Mouse (Mus musculus): ENCODE measurements around the gene Ins2. TPM values are rescaled to one million over a fixed set of nuclear protein-coding genes. Genes with fewer than 3 reads are reported as not detected.

Gene Ins2
- polyA plus RNA-seq (2015; fragmentation: Nextera tagmentation; extraction: Ambion mirVana): 0.75 TPM in 1 of 2 replicates, not detected in the other

GRCm38 (mm10) chr7:142743281-142743680 lies at the start of gene Ins2:
Gene Ins2 (minus strand): TSS chr7:142743381.
- no peaks in the 10 kb centered on the region for H3K27me3 ChIP-seq (replicated peaks)
- H3K27ac ChIP-seq (replicated peaks): no peak within 1 kb of the TSS
- H3K4me2 ChIP-seq: no peak within 1 kb of the TSS
- ATAC-seq (ENCODE audit: extremely low read depth, insufficient number of reproducible peaks, low FRiP score, low TSS enrichment): no peak
- H3K36me3 ChIP-seq: no peaks in the 10 kb centered on the region
- no peaks in the 10 kb centered on the region for H3K4me1 ChIP-seq
- H3K9me3 ChIP-seq: no peaks in the 10 kb centered on the region
- no peak within 1 kb of the TSS for H3K4me3 ChIP-seq
- 63% methylated on average over 1 of the region's 1 CpGs for WGBS
- no peak within 1 kb of the TSS for H3K9ac ChIP-seq

GRCm38 (mm10) chr7:142792650-142793275 lies 49.6 kb upstream of the Ins2 start:
- H3K36me3 ChIP-seq: no peaks in the 10 kb centered on the region
- H3K4me3 ChIP-seq: no peak overlapping the region
- H3K9ac ChIP-seq: no peak overlapping the region
- ATAC-seq (ENCODE audit: extremely low read depth, insufficient number of reproducible peaks, low FRiP score, low TSS enrichment): no peak
- no peak overlapping the region for H3K27ac ChIP-seq (replicated peaks)
- H3K27me3 ChIP-seq (replicated peaks): 0 out of 2 replicates have a peak, but pooled peaks cover 7% of the 10 kb centered on the region
- H3K9me3 ChIP-seq: no peaks in the 10 kb centered on the region
- WGBS: 65% methylated on average over 1 of the region's 1 CpGs
- no peak overlapping the region for H3K4me2 ChIP-seq
- H3K4me1 ChIP-seq: no peaks in the 10 kb centered on the region

GRCm38 (mm10) chr7:142789667-142790066 lies 46.5 kb upstream of the Ins2 start:
- Histone ChIP-seq H3K4me2 (no peak overlapping the region), H3K9ac (no peak overlapping the region), H3K4me3 (no peak overlapping the region), H3K36me3 (no peaks in the 10 kb centered on the region), H3K9me3 (no peaks in the 10 kb centered on the region), H3K27me3 (replicated peaks) (no peaks in the 10 kb centered on the region), H3K4me1 (no peaks in the 10 kb centered on the region), H3K27ac (replicated peaks) (no peak overlapping the region)
- no peak for ATAC-seq (ENCODE audit: extremely low read depth, insufficient number of reproducible peaks, low FRiP score, low TSS enrichment)
- WGBS: 78% methylated on average over 9 of the region's 9 CpGs

GRCm38 (mm10) chr7:142737772-142738171 lies 5.4 kb downstream of the Ins2 start:
- H3K36me3 ChIP-seq: no peaks in the 10 kb centered on the region
- no peak overlapping the region for H3K4me3 ChIP-seq
- no peaks in the 10 kb centered on the region for H3K9me3 ChIP-seq
- WGBS: 5% methylated on average over 3 of the region's 3 CpGs
- no peak for ATAC-seq (ENCODE audit: extremely low read depth, insufficient number of reproducible peaks, low FRiP score, low TSS enrichment)
- H3K9ac ChIP-seq: no peak overlapping the region
- H3K4me1 ChIP-seq: no peaks in the 10 kb centered on the region
- H3K27ac ChIP-seq (replicated peaks): no peak overlapping the region
- H3K4me2 ChIP-seq: no peak overlapping the region
- H3K27me3 ChIP-seq (replicated peaks): no peaks in the 10 kb centered on the region

- ATAC-seq (ENCODE audit: extremely low read depth, insufficient number of reproducible peaks, low FRiP score, low TSS enrichment): no peak
- no peak overlapping the region for H3K9ac ChIP-seq
- WGBS: 45% methylated on average over 1 of the region's 1 CpGs
Measured at GRCm38 (mm10) chr7:142736943-142737490, 6.2 kb downstream of the Ins2 start.

GRCm38 (mm10) chr7:142725973-142726372 lies 17.2 kb downstream of the Ins2 start:
- 53% methylated on average over 3 of the region's 3 CpGs for whole genome bisulfite sequencing
- Histone ChIP-seq H3K9ac (no peak overlapping the region), H3K4me3 (no peak overlapping the region), H3K4me1 (no peaks in the 10 kb centered on the region), H3K27me3 (replicated peaks) (no peaks in the 10 kb centered on the region), H3K36me3 (no peaks in the 10 kb centered on the region), H3K4me2 (no peak overlapping the region), H3K27ac (replicated peaks) (no peak overlapping the region), H3K9me3 (no peaks in the 10 kb centered on the region)
- no peak for ATAC-seq (ENCODE audit: extremely low read depth, insufficient number of reproducible peaks, low FRiP score, low TSS enrichment)

More at GRCm38 (mm10) chr7:142736943-142737490, 6.2 kb downstream of the Ins2 start:
- H3K36me3 ChIP-seq: no peaks in the 10 kb centered on the region
- H3K27me3 ChIP-seq (replicated peaks): no peaks in the 10 kb centered on the region
- H3K4me1 ChIP-seq: no peaks in the 10 kb centered on the region
- no peaks in the 10 kb centered on the region for H3K9me3 ChIP-seq
- H3K27ac ChIP-seq (replicated peaks): no peak overlapping the region
- no peak overlapping the region for H3K4me3 ChIP-seq
- no peak overlapping the region for H3K4me2 ChIP-seq

GRCm38 (mm10) chr7:142720725-142721124 lies 22.5 kb downstream of the Ins2 start:
- no peaks in the 10 kb centered on the region for H3K36me3 ChIP-seq
- no peak overlapping the region for H3K4me3 ChIP-seq
- H3K4me1 ChIP-seq: no peaks in the 10 kb centered on the region
- H3K27me3 ChIP-seq (replicated peaks): no peaks in the 10 kb centered on the region
- no peak overlapping the region for H3K4me2 ChIP-seq
- no peak overlapping the region for H3K27ac ChIP-seq (replicated peaks)
- WGBS: 6% methylated on average over 2 of the region's 2 CpGs
- no peaks in the 10 kb centered on the region for H3K9me3 ChIP-seq
- ATAC-seq (ENCODE audit: extremely low read depth, insufficient number of reproducible peaks, low FRiP score, low TSS enrichment): no peak
- no peak overlapping the region for H3K9ac ChIP-seq

- Histone ChIP-seq H3K27me3 (replicated peaks) (no peaks in the 10 kb centered on the region), H3K4me3 (peak overlapping the region; percentile 32), H3K9me3 (no peaks in the 10 kb centered on the region), H3K36me3 (no peaks in the 10 kb centered on the region), H3K27ac (replicated peaks) (no peak overlapping the region), H3K4me2 (peak overlapping the region; percentile 65), H3K9ac (peak overlapping the region; percentile 71), H3K4me1 (no peaks in the 10 kb centered on the region)
- WGBS: 15% methylated on average over 8 of the region's 8 CpGs
- ATAC-seq (ENCODE audit: extremely low read depth, insufficient number of reproducible peaks, low FRiP score, low TSS enrichment): no peak
Measured at GRCm38 (mm10) chr7:142714783-142715498, 28.2 kb downstream of the Ins2 start.

- H3K36me3 ChIP-seq: no peaks in the 10 kb centered on the region
- no peaks in the 10 kb centered on the region for H3K4me1 ChIP-seq
- H3K27me3 ChIP-seq (replicated peaks): no peaks in the 10 kb centered on the region
- WGBS: 83% methylated on average over 2 of the region's 2 CpGs
- H3K9me3 ChIP-seq: no peaks in the 10 kb centered on the region
- no peak for ATAC-seq (ENCODE audit: extremely low read depth, insufficient number of reproducible peaks, low FRiP score, low TSS enrichment)
- no peak overlapping the region for H3K9ac ChIP-seq
- no peak overlapping the region for H3K4me2 ChIP-seq
- no peak overlapping the region for H3K27ac ChIP-seq (replicated peaks)
- H3K4me3 ChIP-seq: no peak overlapping the region
Measured at GRCm38 (mm10) chr7:142706873-142707272, 36.3 kb downstream of the Ins2 start.

- ATAC-seq (ENCODE audit: extremely low read depth, insufficient number of reproducible peaks, low FRiP score, low TSS enrichment): no peak
- Histone ChIP-seq H3K36me3 (no peaks in the 10 kb centered on the region), H3K4me3 (no peak overlapping the region), H3K27me3 (replicated peaks) (no peaks in the 10 kb centered on the region), H3K27ac (replicated peaks) (no peak overlapping the region), H3K4me2 (no peak overlapping the region), H3K4me1 (no peaks in the 10 kb centered on the region), H3K9ac (no peak overlapping the region), H3K9me3 (no peaks in the 10 kb centered on the region)
- WGBS: 54% methylated on average over 5 of the region's 5 CpGs
Measured at GRCm38 (mm10) chr7:142699334-142699860, 43.8 kb downstream of the Ins2 start.

- Histone ChIP-seq H3K4me1 (0 out of 2 replicates have a peak, but pooled peaks cover 4% of the 10 kb centered on the region), H3K36me3 (no peaks in the 10 kb centered on the region), H3K27ac (replicated peaks) (no peak overlapping the region), H3K4me2 (no peak overlapping the region), H3K4me3 (no peak overlapping the region), H3K9ac (no peak overlapping the region), H3K27me3 (replicated peaks) (no peaks in the 10 kb centered on the region), H3K9me3 (no peaks in the 10 kb centered on the region)
- 81% methylated on average over 3 of the region's 3 CpGs for WGBS
- no peak for ATAC-seq (ENCODE audit: extremely low read depth, insufficient number of reproducible peaks, low FRiP score, low TSS enrichment)
Measured at GRCm38 (mm10) chr7:142678611-142679010, 64.6 kb downstream of the Ins2 start.

Data from heart, embryonic 13.5 days (tissue).